Mouse (Mus musculus) MEL (cell line): Measurements from ENCODE around the gene Vwa8. TPM values are rescaled to one million over a fixed set of nuclear protein-coding genes. Genes with fewer than 3 reads are reported as not detected.

ENCODE experiments used
- DNase-seq: peaks from one replicate; pipeline ENCODE4 v3.0.0; 2011; ENCODE audit warnings: low read depth, low spot score
- H3K27ac ChIP-seq: 2 replicates; pipeline ENCODE4 v1.5.1; 2012; ENCODE audit warnings: low read depth, mild to moderate bottlenecking, control low read depth, low read length, moderate library complexity; ENCODE audit not compliant: control insufficient read depth
- H3K27me3 ChIP-seq, 2 experiments: fragments of 150-350 bp in 1 of 2; sonication (generic) in 1 of 2; 2 replicates each; pipeline ENCODE4 v1.6.1; 2012; ENCODE audit warnings: low read length in 2 of 2, mild to moderate bottlenecking in 2 of 2, improper control_type of control experiment in 1 of 2, moderate library complexity in 1 of 2; ENCODE audit not compliant: insufficient read depth in 2 of 2, control insufficient read depth in 1 of 2
- H3K36me3 ChIP-seq, 2 experiments: 2 replicates each; pipeline ENCODE4 v1.6.1; 2012 to 2014; ENCODE audit warnings: low read length in 2 of 2, improper control_type of control experiment in 1 of 2, inconsistent platforms in 1 of 2, mild to moderate bottlenecking in 1 of 2; ENCODE audit not compliant: insufficient read depth in 2 of 2, control insufficient read depth in 1 of 2
- H3K4me1 ChIP-seq, 2 experiments: fragments of 150-350 bp in 1 of 2; sonication (generic) in 1 of 2; 2 replicates each; pipeline ENCODE4 v1.6.1; 2012; ENCODE audit warnings: low read length in 2 of 2, improper control_type of control experiment in 1 of 2, mild to moderate bottlenecking in 1 of 2; ENCODE audit not compliant: insufficient read depth in 2 of 2, control insufficient read depth in 1 of 2
- H3K4me3 ChIP-seq, 2 experiments: fragments of 150-350 bp in 1 of 2; sonication (generic) in 1 of 2; 2 replicates each; pipeline ENCODE4 v1.5.1; 2012; ENCODE audit warnings: low read depth in 2 of 2, low read length in 2 of 2, mild to moderate bottlenecking in 2 of 2, moderate library complexity in 2 of 2, control low read depth in 1 of 2, improper control_type of control experiment in 1 of 2; ENCODE audit not compliant: control insufficient read depth in 1 of 2, insufficient read depth in 1 of 2
- H3K79me2 ChIP-seq: 2 replicates; pipeline ENCODE4 v1.6.1; 2012; ENCODE audit warnings: mild to moderate bottlenecking, low read length, moderate library complexity; ENCODE audit not compliant: control insufficient read depth, poor library complexity, insufficient read depth
- H3K9ac ChIP-seq: 2 replicates; pipeline ENCODE4 v1.6.1; 2012; ENCODE audit warnings: low read depth, mild to moderate bottlenecking, control low read depth, low read length, moderate library complexity; ENCODE audit not compliant: control insufficient read depth, poor library complexity, severe bottlenecking
- H3K9me3 ChIP-seq: fragments of 150-350 bp; sonication (generic); replicated peaks from 2 replicates; pipeline ENCODE4 v1.6.1; 2012; ENCODE audit warnings: mild to moderate bottlenecking, low read length, improper control_type of control experiment, moderate library complexity; ENCODE audit not compliant: insufficient read depth
- CHD2 ChIP-seq: IDR thresholded peaks from 2 replicates; pipeline ENCODE4 v1.6.1; 2011; ENCODE audit warnings: low read length, improper control_type of control experiment
- CTCF ChIP-seq, 3 experiments: IDR thresholded peaks in 2 of 3; conservative IDR thresholded peaks in 1 of 3; 2 replicates each; pipeline ENCODE4 v1.5.1; 2011 to 2012; ENCODE audit warnings: low read length in 3 of 3, low read depth in 2 of 3, mild to moderate bottlenecking in 2 of 3, improper control_type of control experiment in 1 of 3, inconsistent platforms in 1 of 3, mixed read lengths in 1 of 3, moderate library complexity in 1 of 3; ENCODE audit not compliant: control insufficient read depth in 1 of 3, insufficient read depth in 1 of 3, poor library complexity in 1 of 3, severe bottlenecking in 1 of 3
- ELF1 ChIP-seq: IDR thresholded peaks from 2 replicates; pipeline ENCODE4 v1.6.1; 2014; ENCODE audit warnings: low read depth, mild to moderate bottlenecking, inconsistent platforms, low read length, improper control_type of control experiment, moderate library complexity
- EP300 ChIP-seq, 2 experiments: IDR thresholded peaks; 2 replicates each; pipeline ENCODE4 v1.6.1; 2011; ENCODE audit warnings: improper control_type of control experiment in 2 of 2, low read length in 2 of 2, low read depth in 1 of 2, mild to moderate bottlenecking in 1 of 2
- HCFC1 ChIP-seq: IDR thresholded peaks from 2 replicates; pipeline ENCODE4 v1.6.1; 2012; ENCODE audit warnings: low read depth, mild to moderate bottlenecking, inconsistent platforms, low read length, improper control_type of control experiment, moderate library complexity
- JUND ChIP-seq: IDR thresholded peaks from 2 replicates; pipeline ENCODE4 v1.6.1; 2011; ENCODE audit warnings: low read depth, mild to moderate bottlenecking, improper control_type of control experiment, low read length
- KAT2A ChIP-seq: conservative IDR thresholded peaks from 2 replicates; pipeline ENCODE4 v1.6.1; 2012; ENCODE audit warnings: low read depth, low read length, improper control_type of control experiment, inconsistent platforms
- MAX ChIP-seq: IDR thresholded peaks from 2 replicates; pipeline ENCODE4 v1.6.1; 2011; ENCODE audit warnings: low read length, improper control_type of control experiment
- MYC ChIP-seq: IDR thresholded peaks from 2 replicates; pipeline ENCODE4 v1.6.1; 2011; ENCODE audit warnings: low read depth, mild to moderate bottlenecking, low read length, improper control_type of control experiment, moderate library complexity
- NRF1 ChIP-seq: IDR thresholded peaks from 2 replicates; pipeline ENCODE4 v1.6.1; 2014; ENCODE audit warnings: low read depth, mild to moderate bottlenecking, inconsistent platforms, low read length, improper control_type of control experiment, moderate library complexity; ENCODE audit not compliant: poor library complexity, insufficient read depth, severe bottlenecking
- POLR2A ChIP-seq, 2 experiments: IDR thresholded peaks; 2 replicates each; pipeline ENCODE4 v1.6.1; 2011 to 2012; ENCODE audit warnings: low read length in 2 of 2, mild to moderate bottlenecking in 2 of 2, control low read depth in 1 of 2, improper control_type of control experiment in 1 of 2, low read depth in 1 of 2, moderate library complexity in 1 of 2; ENCODE audit not compliant: control insufficient read depth in 1 of 2, insufficient read depth in 1 of 2, poor library complexity in 1 of 2
- RAD21 ChIP-seq: IDR thresholded peaks from 2 replicates; pipeline ENCODE4 v1.6.1; 2011; ENCODE audit warnings: mild to moderate bottlenecking, low read depth, low read length, improper control_type of control experiment
- TAL1 ChIP-seq: IDR thresholded peaks from 2 replicates; pipeline ENCODE4 v1.6.1; 2012; ENCODE audit warnings: mild to moderate bottlenecking, inconsistent platforms, low read length, moderate library complexity, mixed read lengths
- ZNF384 ChIP-seq: IDR thresholded peaks from 2 replicates; pipeline ENCODE4 v1.6.1; 2012; ENCODE audit warnings: low read depth, mild to moderate bottlenecking, inconsistent platforms, low read length, improper control_type of control experiment
- polyA plus RNA-seq, 2 experiments: library from polyadenylated mRNA; stranded (reverse) in 1 of 2; unstranded in 1 of 2; fragments of >175 nt in 1 of 2; fragments of >200 nt in 1 of 2; gene quantifications; 2 replicates each; pipeline versions ENCODE4 v1.2.1 to v1.2.4; 2012; ENCODE audit warnings: low replicate concordance in 2 of 2, low read depth in 1 of 2; ENCODE audit not compliant: insufficient read length in 2 of 2, insufficient read depth in 1 of 2, missing spikeins in 1 of 2
- total RNA-seq: library from RNA; depleted of rRNA; stranded (reverse); fragments of 300-350 nt; gene quantifications from 2 replicates; pipeline ENCODE4 v1.2.3, GENCODE M21; 2012

Gene Vwa8
- total and polyA plus RNA-seq, 3 experiments = 12.4 to 19.6 TPM; not detected in 1

DNA sequence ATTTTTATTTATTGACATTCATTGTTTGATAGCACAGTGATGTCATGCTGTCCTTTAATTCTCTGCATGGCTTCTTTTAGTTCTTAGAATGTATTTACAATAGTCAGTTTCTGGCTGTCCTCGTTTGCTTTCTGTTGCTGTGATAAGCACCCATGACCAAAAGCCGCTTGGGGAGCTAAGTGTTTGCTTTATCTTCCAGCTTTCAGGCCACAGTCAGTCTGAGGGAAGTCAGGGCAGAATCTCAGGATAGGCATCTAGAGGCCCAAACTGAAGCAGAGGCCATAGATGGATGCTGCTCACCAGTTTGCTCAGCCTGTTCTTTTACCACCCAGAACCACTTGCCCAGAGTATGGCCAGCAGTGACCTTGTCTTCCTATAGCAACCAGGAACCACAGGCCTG lies 28.3 kb downstream of the Vwa8 start:
- Histone ChIP-seq H3K27me3 (no peaks in the 10 kb centered on the region), H3K9me3 (no peaks in the 10 kb centered on the region), H3K4me3 (no peak overlapping the region), H3K27ac (no peak overlapping the region), H3K36me3 (peaks cover 0 to 2% of the 10 kb centered on the region in 2 experiments; a peak in 2 of 4 replicates), H3K79me2 (no peaks in the 10 kb centered on the region), H3K9ac (no peak overlapping the region), H3K4me1 (peaks cover 0 to 8% of the 10 kb centered on the region in 2 experiments; a peak in 2 of 4 replicates)
- peak; percentile 33 for DNase-seq
- TF ChIP-seq EP300 (IDR thresholded peaks at IDR 0.05; ENCODE audit: low read depth in 1 of 2, low read length in 2 of 2) (peak; percentile 28 to 47; a peak in 2 of 4 replicates), CHD2 (no peak)

DNA sequence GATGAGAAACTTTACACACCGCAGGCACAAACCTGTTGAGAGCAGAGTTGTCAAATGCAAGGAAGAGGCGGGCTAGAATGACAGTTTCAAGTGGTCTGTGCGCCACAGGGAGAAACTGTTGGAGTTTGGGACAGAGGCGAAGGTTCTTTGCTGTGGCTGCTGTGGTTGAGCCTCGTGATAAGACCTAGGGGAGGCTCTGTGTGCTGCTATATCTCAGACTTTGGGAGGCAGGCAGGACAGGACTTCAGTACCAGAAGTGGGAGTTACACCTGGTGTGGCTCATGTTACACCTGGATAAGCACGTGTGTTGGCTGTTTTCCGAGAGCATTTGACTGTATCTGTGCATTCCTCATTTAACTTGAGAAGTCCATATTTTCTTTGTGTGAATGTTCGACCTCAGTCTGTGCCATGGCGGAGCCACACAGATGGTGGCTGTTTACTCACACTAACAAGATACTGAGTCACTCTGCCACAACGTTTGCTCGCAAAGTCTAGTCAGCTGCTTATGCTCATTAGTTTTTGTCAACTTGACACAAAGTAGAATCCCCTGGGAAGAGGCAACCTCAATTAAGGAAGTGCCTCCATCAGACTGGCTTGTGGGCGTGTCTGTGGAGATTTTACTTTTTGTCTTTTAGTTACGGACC lies 29.7 kb downstream of the Vwa8 start:
- Histone ChIP-seq H3K9ac (no peak overlapping the region), H3K4me3 (no peak overlapping the region), H3K27ac (no peak overlapping the region), H3K36me3 (peaks cover 0 to 2% of the 10 kb centered on the region in 2 experiments; a peak in 2 of 4 replicates), H3K79me2 (no peaks in the 10 kb centered on the region; the same call in 1 of the 2 replicates), H3K4me1 (peaks cover 0 to 8% of the 10 kb centered on the region in 2 experiments; a peak in 2 of 4 replicates), H3K27me3 (no peaks in the 10 kb centered on the region), H3K9me3 (no peaks in the 10 kb centered on the region)
- DNase-seq = peak; percentile 35
- no peak for TF ChIP-seq TAL1

DNA sequence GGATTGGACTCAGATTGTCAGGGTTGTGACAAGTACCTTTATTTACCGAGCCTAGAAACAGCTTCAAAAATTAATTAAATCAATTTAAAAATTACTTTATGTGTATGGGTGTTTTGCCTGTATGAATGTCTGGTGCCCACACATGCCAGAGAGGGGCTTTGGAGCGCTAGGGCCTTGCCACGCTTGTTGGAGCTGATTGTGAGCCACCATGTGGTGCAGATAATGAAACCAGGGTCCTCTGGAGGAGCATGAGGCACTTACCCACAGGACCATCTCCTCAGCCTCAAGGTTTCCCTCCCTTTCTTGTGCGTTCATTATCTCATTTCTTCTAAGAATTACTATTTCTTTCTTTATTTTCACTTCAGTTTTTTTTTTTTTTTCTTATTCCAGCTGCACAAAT lies 32.0 kb downstream of the Vwa8 start:
- peak; percentile 34 for DNase-seq
- H3K4me3 ChIP-seq = no peak overlapping the region
- H3K4me1 ChIP-seq = peaks cover 0 to 8% of the 10 kb centered on the region in 2 experiments; a peak in 2 of 4 replicates
- no peak for TF ChIP-seq RAD21
- no peak for TF ChIP-seq HCFC1
- no peak for TF ChIP-seq POLR2A (IDR thresholded peaks at IDR 0.05; ENCODE audit: control insufficient read depth in 1 of 2, insufficient read depth in 1 of 2, low read depth in 1 of 2, low read length in 2 of 2, poor library complexity in 1 of 2)
- no peak for TF ChIP-seq CTCF (IDR thresholded peaks at IDR 0.05 in 2 of 3, conservative IDR thresholded peaks at IDR 0.05 in 1 of 3; ENCODE audit: control insufficient read depth in 1 of 3, insufficient read depth in 1 of 3, low read depth in 2 of 3, low read length in 3 of 3, poor library complexity in 1 of 3, severe bottlenecking in 1 of 3)
- peak; percentile 39; the same call in 1 of the 2 replicates for TF ChIP-seq MAX
- no peak for TF ChIP-seq JUND
- no peak for TF ChIP-seq TAL1
- TF ChIP-seq MYC = 0 out of 2 replicates have a peak, but pooled peaks have one; percentile 30
- no peak for TF ChIP-seq ELF1
- TF ChIP-seq ZNF384 = peak; percentile 54; the same call in 1 of the 2 replicates
- no peak for TF ChIP-seq NRF1
- no peak for TF ChIP-seq KAT2A
- H3K79me2 ChIP-seq = no peaks in the 10 kb centered on the region; the same call in 1 of the 2 replicates
- no peaks in the 10 kb centered on the region for H3K9me3 ChIP-seq
- H3K36me3 ChIP-seq = peaks cover 0 to 2% of the 10 kb centered on the region in 2 experiments; a peak in 2 of 4 replicates
- H3K9ac ChIP-seq = no peak overlapping the region
- H3K27me3 ChIP-seq = no peaks in the 10 kb centered on the region
- H3K27ac ChIP-seq = no peak overlapping the region
